Mouse (Mus musculus) embryo, embryonic 9.5 days (tissue): ENCODE data around the gene Wscd2.
A peak's percentile ranks its signal among the peaks of the same experiment; 100 is the strongest.

Experiments used
- DNase-seq: peaks from one replicate; pipeline ENCODE4 v3.0.0-alpha.2; 2017; ENCODE audit errors: extremely low spot score

Wscd2 gene

GRCm38 (mm10) chr5:113490033-113490432, at the start of gene Wscd2:
Wscd2 (plus strand) TSS chr5:113490333.
- no peak for DNase-seq

GRCm38 (mm10) chr5:113442180-113442579, 48.0 kb upstream of the Wscd2 start:
- no peak for DNase-seq

- DNase-seq, result peak; percentile 41
Observed at GRCm38 (mm10) chr5:113448023-113448734, 42.0 kb upstream of the Wscd2 start.

DNA sequence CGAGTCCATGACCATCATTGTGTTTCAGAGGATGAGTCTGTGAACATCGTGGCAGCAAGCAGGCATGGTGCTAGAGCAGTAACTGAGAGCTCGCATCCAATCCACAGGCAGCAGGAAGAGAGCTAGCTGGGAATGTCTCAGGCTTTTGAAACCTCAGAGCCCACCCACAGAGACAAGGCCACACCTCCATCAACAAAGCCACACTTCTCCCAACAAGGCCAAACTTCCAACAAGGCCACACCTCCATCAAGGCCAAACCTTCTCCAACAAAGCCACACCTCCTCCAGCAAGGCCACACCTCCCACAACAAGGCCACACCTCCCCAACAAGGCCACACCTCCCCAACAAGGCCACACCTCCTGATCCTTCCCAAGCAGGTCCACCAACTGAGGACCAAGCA, 40.8 kb upstream of the Wscd2 start:
- DNase-seq, result no peak

DNA sequence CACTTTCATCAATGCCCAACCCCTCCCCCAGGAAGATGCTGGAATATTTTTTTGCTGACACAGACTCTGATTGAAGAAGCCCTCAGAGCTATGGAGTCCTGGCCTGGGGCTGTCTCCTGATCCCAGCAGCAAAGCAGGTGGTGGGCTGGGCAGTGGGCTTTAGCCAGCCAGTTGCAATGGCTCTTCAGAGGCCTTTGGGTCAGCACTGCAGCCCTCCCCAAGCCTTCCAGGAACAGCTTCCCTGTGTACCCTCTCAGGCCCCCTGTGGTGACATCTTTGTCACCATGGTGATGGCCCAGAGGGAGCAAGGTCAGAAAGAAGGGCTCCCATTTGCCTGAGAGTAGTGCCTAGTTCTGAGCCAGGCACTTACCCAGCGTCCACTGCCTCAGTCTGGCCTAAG, 37.4 kb upstream of the Wscd2 start:
- peak; percentile 62 for DNase-seq

DNA sequence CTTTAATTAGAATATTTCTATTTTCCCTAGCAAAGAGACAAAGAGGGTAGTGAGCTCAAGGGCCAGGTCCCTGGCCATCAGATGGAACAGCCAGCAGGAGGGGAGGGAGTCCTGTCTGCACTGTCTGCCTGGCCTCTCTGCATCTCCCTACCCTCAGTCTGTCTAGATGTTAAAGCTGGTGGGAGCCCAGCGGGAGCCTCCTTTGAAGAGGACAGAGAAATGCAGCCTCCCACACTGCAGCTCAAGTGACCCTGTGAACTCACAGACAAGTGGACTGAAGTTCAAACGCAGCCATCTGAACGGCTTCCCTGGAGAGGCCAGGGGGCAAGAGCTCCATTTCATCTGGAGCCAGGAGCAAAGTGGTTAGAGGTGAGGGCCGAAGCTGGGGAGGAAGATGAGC, 36.8 kb upstream of the Wscd2 start:
- peak; percentile 66 for DNase-seq

GRCm38 (mm10) chr5:113456020-113456419, 34.1 kb upstream of the Wscd2 start:
- DNase-seq, result no peak

DNA sequence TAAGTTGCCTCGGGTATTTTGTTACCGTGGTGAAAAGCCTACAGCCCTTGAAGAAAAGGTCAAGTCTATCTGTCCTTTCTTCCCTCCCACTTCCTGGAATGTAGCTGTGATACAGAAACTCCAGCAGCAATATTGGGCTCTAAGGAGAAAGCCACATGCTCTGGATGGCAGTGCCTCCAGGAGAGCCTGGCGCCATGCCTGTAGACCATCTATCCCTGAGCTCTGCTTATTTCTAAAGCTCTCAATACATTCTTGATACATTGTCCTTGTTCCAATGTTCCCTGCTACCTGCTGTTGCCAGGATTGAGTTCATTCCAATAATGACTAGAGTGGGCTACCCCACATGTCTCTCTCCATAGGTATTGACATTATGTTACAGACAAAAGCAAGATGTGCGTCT, 33.4 kb upstream of the Wscd2 start:
- DNase-seq, result no peak

- no peak for DNase-seq
Observed at GRCm38 (mm10) chr5:113457260-113457659, 32.9 kb upstream of the Wscd2 start.

DNA sequence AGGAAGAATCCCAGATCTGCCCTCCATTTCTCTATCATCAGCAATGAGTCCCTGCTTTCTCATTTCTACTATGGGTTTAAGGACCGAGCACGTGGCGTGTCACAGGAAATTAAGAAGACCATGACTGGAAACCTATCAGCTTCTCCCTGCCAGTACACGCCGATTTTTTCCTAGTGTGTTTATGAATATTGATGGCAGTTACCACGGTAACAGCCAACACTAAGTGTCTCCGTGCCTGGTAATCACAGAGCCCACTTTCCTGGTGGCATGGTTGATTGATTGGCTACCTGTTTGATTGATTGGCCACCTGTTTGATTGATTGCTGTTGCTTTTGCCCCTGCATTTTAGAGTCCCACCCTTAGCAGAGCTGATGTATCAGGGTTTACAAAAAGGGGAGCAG, 30.2 kb upstream of the Wscd2 start:
- DNase-seq, result no peak

DNA sequence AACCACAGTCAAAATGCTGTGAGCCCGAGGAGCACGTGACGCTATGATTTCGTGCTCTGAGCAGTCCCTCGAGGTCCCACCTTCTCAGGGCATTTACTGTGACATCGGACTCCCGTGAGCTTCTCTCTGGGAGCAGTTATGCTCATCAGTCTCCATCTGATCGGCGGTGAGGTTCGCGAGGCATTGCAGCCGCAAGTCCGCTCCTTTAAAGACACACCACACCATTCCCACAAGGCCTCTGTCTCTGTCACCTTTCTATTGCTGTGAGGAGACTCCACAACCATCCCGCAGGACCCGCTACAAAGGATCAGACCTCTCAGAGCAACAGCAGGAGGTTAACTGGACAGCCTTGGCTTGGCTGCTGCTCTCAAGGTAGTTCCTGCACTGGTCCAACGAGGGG, 28.6 kb upstream of the Wscd2 start:
- peak; percentile 18 for DNase-seq

DNA sequence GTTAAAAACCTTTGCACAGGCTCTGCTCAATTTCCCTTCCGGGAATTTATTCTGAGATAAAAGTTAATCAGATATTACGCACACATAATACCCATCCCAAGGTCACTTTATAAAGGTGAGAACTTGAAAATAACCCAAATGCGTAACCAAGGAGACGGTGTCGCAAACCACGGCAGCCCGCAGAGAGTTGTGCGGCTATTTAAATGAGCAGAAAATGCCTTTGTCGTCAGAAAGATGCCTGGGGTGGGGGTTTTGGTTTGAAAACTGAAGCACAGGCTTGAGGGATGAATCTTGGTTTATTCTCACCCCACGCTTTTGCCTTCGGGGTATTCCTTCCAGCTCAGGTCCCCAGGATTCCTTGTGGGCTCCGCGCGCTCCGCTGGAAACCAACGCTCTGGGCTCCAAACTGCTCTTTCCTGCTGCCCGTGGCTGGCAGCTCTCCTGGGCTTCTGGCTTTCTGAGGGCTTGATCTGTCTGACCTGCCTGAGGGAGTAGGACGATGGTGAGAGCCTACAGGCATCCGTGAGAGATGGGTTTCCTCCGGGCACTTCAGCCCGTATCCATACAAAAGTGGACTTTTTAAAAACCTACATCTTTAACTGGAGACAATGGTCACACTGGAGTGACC, 28.0 kb upstream of the Wscd2 start:
- DNase-seq, result no peak

- no peak for DNase-seq
Observed at GRCm38 (mm10) chr5:113464731-113465130, 25.4 kb upstream of the Wscd2 start.

GRCm38 (mm10) chr5:113466536-113466935, 23.6 kb upstream of the Wscd2 start:
- no peak for DNase-seq

- no peak for DNase-seq
Observed at GRCm38 (mm10) chr5:113467072-113467471, 23.1 kb upstream of the Wscd2 start.

DNA sequence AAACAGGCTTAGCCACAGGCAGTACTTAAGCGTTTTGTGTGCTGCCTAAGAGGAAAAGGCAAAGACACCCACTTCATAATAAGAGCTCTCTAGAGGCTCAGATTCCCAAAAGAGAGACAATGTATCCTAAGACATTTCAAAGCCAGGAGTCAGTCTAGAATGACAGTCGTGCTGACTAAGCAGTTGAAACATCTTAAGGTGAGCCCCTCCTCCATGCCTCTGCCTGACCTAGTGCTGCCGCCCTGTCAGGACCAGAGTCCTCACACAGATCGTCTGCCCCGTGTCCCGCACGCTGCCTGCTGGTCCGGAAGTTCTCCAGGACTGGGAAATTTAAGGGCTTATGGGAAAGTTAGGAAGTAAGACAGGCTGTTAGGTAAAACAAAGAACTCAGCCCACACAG, 22.4 kb upstream of the Wscd2 start:
- DNase-seq, result peak; percentile 42

DNA sequence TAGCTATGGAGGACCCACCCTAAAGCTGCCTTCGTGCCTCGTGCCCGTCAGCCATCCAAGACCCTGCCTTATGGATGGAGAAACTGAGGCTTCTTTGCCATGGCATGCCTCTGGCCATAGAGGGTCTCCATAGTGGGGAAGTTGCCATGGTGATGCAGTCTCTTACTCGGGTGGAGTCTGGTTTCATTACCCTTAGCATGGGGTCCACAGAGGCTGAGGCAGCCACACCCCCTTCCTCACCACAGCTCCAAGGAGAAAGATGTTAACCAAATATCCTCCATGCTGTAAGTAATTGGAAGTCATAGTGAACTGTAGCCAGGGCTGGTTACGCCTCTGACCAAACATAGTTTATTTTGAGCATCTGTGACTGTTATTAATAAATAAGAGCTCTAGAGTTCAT, 21.5 kb upstream of the Wscd2 start:
- no peak for DNase-seq

GRCm38 (mm10) chr5:113469231-113469630, 20.9 kb upstream of the Wscd2 start:
- no peak for DNase-seq

- no peak for DNase-seq
Observed at GRCm38 (mm10) chr5:113469826-113470225, 20.3 kb upstream of the Wscd2 start.

DNA sequence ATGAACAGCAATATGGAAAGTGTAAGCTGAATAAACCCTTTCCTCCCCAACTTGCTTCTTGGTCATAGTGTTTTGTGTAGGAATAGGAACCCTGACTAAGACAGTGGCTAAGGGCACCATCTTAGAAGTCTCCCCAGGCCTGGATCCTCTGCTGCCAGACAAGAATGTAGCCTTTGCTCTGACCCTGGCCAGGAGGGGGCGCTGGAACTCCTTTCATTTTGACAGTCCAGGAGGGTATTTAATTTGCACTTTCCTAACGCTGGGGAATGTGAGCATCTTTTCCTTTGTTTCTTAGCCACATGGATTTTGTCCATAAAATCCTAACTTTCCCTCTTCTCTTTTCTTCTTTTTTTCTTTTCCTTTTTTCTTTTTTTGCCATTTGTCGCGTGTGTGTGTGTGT, 18.7 kb upstream of the Wscd2 start:
- DNase-seq, result peak; percentile 68

DNA sequence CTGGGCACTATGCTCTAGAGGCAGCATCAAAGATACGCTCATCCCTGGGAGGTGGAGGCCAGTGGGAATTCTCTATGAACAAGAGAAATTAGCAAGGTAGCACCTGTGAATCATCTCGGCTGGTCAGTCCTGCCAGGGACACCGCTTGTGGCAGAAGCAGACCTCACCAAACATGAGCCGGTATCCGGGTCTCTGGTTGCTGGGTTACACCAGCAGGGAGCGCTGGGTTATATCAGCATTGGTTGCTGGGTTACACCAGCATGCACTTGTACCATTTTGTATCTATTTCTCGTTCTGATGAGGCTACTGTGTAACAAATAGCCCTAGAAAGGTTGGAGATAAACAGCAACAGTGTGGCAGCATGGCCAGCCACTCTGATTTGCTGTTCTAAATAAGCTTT, 17.8 kb upstream of the Wscd2 start:
- no peak for DNase-seq

- peak; percentile 12 for DNase-seq
Observed at GRCm38 (mm10) chr5:113476816-113477215, 13.3 kb upstream of the Wscd2 start.

DNA sequence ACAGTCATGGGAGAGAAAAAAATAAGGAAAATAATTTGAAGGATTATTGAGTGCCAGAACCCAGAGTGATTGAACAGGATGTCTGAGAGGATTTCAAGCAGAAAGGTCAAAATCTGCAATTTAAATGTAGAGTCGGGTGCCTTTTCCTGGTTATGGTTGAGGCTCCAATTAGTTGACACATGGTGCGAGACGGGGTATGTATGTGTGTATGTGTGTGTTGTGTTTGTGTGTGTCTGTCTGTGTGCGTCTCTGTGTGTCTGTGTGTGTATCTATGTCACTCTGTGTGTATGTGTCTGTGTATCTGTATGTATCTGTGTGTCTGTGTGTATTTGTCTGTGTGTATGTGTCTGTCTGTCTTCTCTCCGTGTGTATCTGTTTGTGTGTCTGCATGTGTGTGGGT, 11.1 kb upstream of the Wscd2 start:
- DNase-seq, result no peak

- no peak for DNase-seq
Observed at GRCm38 (mm10) chr5:113480451-113480850, 9.7 kb upstream of the Wscd2 start.
